Mouse (Mus musculus) MEL (cell line): ENCODE results near the gene Sh3rf3. TPM values are rescaled to one million over a fixed set of nuclear protein-coding genes. Genes with fewer than 3 reads are reported as not detected.

Experiments used
- DNase-seq: peaks from one replicate; pipeline ENCODE4 v3.0.0; 2011; ENCODE audit warnings: low read depth, low spot score
- H3K27ac ChIP-seq: 2 replicates; pipeline ENCODE4 v1.5.1; 2012; ENCODE audit warnings: low read depth, mild to moderate bottlenecking, control low read depth, low read length, moderate library complexity; ENCODE audit not compliant: control insufficient read depth
- H3K27me3 ChIP-seq, 2 experiments: fragments of 150-350 bp in 1 of 2; sonication (generic) in 1 of 2; 2 replicates each; pipeline ENCODE4 v1.6.1; 2012; ENCODE audit warnings: low read length in 2 of 2, mild to moderate bottlenecking in 2 of 2, improper control_type of control experiment in 1 of 2, moderate library complexity in 1 of 2; ENCODE audit not compliant: insufficient read depth in 2 of 2, control insufficient read depth in 1 of 2
- H3K36me3 ChIP-seq, 2 experiments: 2 replicates each; pipeline ENCODE4 v1.6.1; 2012 to 2014; ENCODE audit warnings: low read length in 2 of 2, improper control_type of control experiment in 1 of 2, inconsistent platforms in 1 of 2, mild to moderate bottlenecking in 1 of 2; ENCODE audit not compliant: insufficient read depth in 2 of 2, control insufficient read depth in 1 of 2
- H3K4me1 ChIP-seq, 2 experiments: fragments of 150-350 bp in 1 of 2; sonication (generic) in 1 of 2; 2 replicates each; pipeline ENCODE4 v1.6.1; 2012; ENCODE audit warnings: low read length in 2 of 2, improper control_type of control experiment in 1 of 2, mild to moderate bottlenecking in 1 of 2; ENCODE audit not compliant: insufficient read depth in 2 of 2, control insufficient read depth in 1 of 2
- H3K4me3 ChIP-seq, 2 experiments: fragments of 150-350 bp in 1 of 2; sonication (generic) in 1 of 2; 2 replicates each; pipeline ENCODE4 v1.5.1; 2012; ENCODE audit warnings: low read depth in 2 of 2, low read length in 2 of 2, mild to moderate bottlenecking in 2 of 2, moderate library complexity in 2 of 2, control low read depth in 1 of 2, improper control_type of control experiment in 1 of 2; ENCODE audit not compliant: control insufficient read depth in 1 of 2, insufficient read depth in 1 of 2
- H3K79me2 ChIP-seq: 2 replicates; pipeline ENCODE4 v1.6.1; 2012; ENCODE audit warnings: mild to moderate bottlenecking, low read length, moderate library complexity; ENCODE audit not compliant: control insufficient read depth, poor library complexity, insufficient read depth
- H3K9ac ChIP-seq: 2 replicates; pipeline ENCODE4 v1.6.1; 2012; ENCODE audit warnings: low read depth, mild to moderate bottlenecking, control low read depth, low read length, moderate library complexity; ENCODE audit not compliant: control insufficient read depth, poor library complexity, severe bottlenecking
- H3K9me3 ChIP-seq: fragments of 150-350 bp; sonication (generic); replicated peaks from 2 replicates; pipeline ENCODE4 v1.6.1; 2012; ENCODE audit warnings: mild to moderate bottlenecking, low read length, improper control_type of control experiment, moderate library complexity; ENCODE audit not compliant: insufficient read depth
- BHLHE40 ChIP-seq: IDR thresholded peaks from 2 replicates; pipeline ENCODE4 v1.6.1; 2012; ENCODE audit warnings: low read depth, mild to moderate bottlenecking, inconsistent platforms, low read length, improper control_type of control experiment, borderline replicate concordance
- CHD1 ChIP-seq: IDR thresholded peaks from 2 replicates; pipeline ENCODE4 v1.6.1; 2012; ENCODE audit warnings: low read depth, mild to moderate bottlenecking, inconsistent platforms, low read length, improper control_type of control experiment
- EP300 ChIP-seq, 2 experiments: IDR thresholded peaks; 2 replicates each; pipeline ENCODE4 v1.6.1; 2011; ENCODE audit warnings: improper control_type of control experiment in 2 of 2, low read length in 2 of 2, low read depth in 1 of 2, mild to moderate bottlenecking in 1 of 2
- GABPA ChIP-seq: IDR thresholded peaks from 2 replicates; pipeline ENCODE4 v1.6.1; 2012; ENCODE audit warnings: low read depth, mild to moderate bottlenecking, inconsistent platforms, low read length, improper control_type of control experiment, moderate library complexity
- GATA1 ChIP-seq: IDR thresholded peaks from 2 replicates; pipeline ENCODE4 v1.6.1; 2011; ENCODE audit warnings: low read depth, low read length, improper control_type of control experiment
- HCFC1 ChIP-seq: IDR thresholded peaks from 2 replicates; pipeline ENCODE4 v1.6.1; 2012; ENCODE audit warnings: low read depth, mild to moderate bottlenecking, inconsistent platforms, low read length, improper control_type of control experiment, moderate library complexity
- JUND ChIP-seq: IDR thresholded peaks from 2 replicates; pipeline ENCODE4 v1.6.1; 2011; ENCODE audit warnings: low read depth, mild to moderate bottlenecking, improper control_type of control experiment, low read length
- MAFK ChIP-seq: IDR thresholded peaks from 2 replicates; pipeline ENCODE4 v1.6.1; 2011; ENCODE audit warnings: low read depth, mild to moderate bottlenecking, low read length, improper control_type of control experiment, borderline replicate concordance
- MAX ChIP-seq: IDR thresholded peaks from 2 replicates; pipeline ENCODE4 v1.6.1; 2011; ENCODE audit warnings: low read length, improper control_type of control experiment
- MAZ ChIP-seq: IDR thresholded peaks from 2 replicates; pipeline ENCODE4 v1.6.1; 2012; ENCODE audit warnings: low read depth, mild to moderate bottlenecking, inconsistent platforms, low read length, improper control_type of control experiment
- MEF2A ChIP-seq: IDR thresholded peaks from 2 replicates; pipeline ENCODE4 v1.6.1; 2014; ENCODE audit warnings: low read depth, mild to moderate bottlenecking, inconsistent platforms, low read length, improper control_type of control experiment; ENCODE audit not compliant: poor library complexity, insufficient replicate concordance, severe bottlenecking; ENCODE audit errors: extremely low read depth
- MYB ChIP-seq: IDR thresholded peaks from 2 replicates; pipeline ENCODE4 v1.6.1; 2011; ENCODE audit warnings: mild to moderate bottlenecking, low read depth, low read length, improper control_type of control experiment
- NELFE ChIP-seq: IDR thresholded peaks from 2 replicates; pipeline ENCODE4 v1.6.1; 2011; ENCODE audit warnings: low read depth, low read length, improper control_type of control experiment
- NRF1 ChIP-seq: IDR thresholded peaks from 2 replicates; pipeline ENCODE4 v1.6.1; 2014; ENCODE audit warnings: low read depth, mild to moderate bottlenecking, inconsistent platforms, low read length, improper control_type of control experiment, moderate library complexity; ENCODE audit not compliant: poor library complexity, insufficient read depth, severe bottlenecking
- POLR2A ChIP-seq, 2 experiments: IDR thresholded peaks; 2 replicates each; pipeline ENCODE4 v1.6.1; 2011 to 2012; ENCODE audit warnings: low read length in 2 of 2, mild to moderate bottlenecking in 2 of 2, control low read depth in 1 of 2, improper control_type of control experiment in 1 of 2, low read depth in 1 of 2, moderate library complexity in 1 of 2; ENCODE audit not compliant: control insufficient read depth in 1 of 2, insufficient read depth in 1 of 2, poor library complexity in 1 of 2
- RAD21 ChIP-seq: IDR thresholded peaks from 2 replicates; pipeline ENCODE4 v1.6.1; 2011; ENCODE audit warnings: mild to moderate bottlenecking, low read depth, low read length, improper control_type of control experiment
- SIN3A ChIP-seq: IDR thresholded peaks from 2 replicates; pipeline ENCODE4 v1.6.1; 2012; ENCODE audit warnings: low read length, improper control_type of control experiment, inconsistent platforms
- TAL1 ChIP-seq: IDR thresholded peaks from 2 replicates; pipeline ENCODE4 v1.6.1; 2012; ENCODE audit warnings: mild to moderate bottlenecking, inconsistent platforms, low read length, moderate library complexity, mixed read lengths
- TBP ChIP-seq: IDR thresholded peaks from 2 replicates; pipeline ENCODE4 v1.8.0; 2011; ENCODE audit warnings: low read depth, low read length, improper control_type of control experiment
- TCF12 ChIP-seq: IDR thresholded peaks from 2 replicates; pipeline ENCODE4 v1.6.1; 2014; ENCODE audit warnings: low read depth, mild to moderate bottlenecking, inconsistent platforms, low read length, improper control_type of control experiment, moderate library complexity
- USF1 ChIP-seq: IDR thresholded peaks from 2 replicates; pipeline ENCODE4 v1.6.1; 2014; ENCODE audit warnings: low read depth, mild to moderate bottlenecking, inconsistent platforms, low read length, improper control_type of control experiment, moderate library complexity
- ZC3H11A ChIP-seq: IDR thresholded peaks from 2 replicates; pipeline ENCODE4 v1.6.1; 2012; ENCODE audit warnings: low read depth, mild to moderate bottlenecking, inconsistent platforms, low read length, improper control_type of control experiment
- ZKSCAN1 ChIP-seq: IDR thresholded peaks from 2 replicates; pipeline ENCODE4 v1.6.1; 2012; ENCODE audit warnings: low read depth, mild to moderate bottlenecking, inconsistent platforms, low read length, improper control_type of control experiment, moderate library complexity
- ZMIZ1 ChIP-seq: IDR thresholded peaks from 2 replicates; pipeline ENCODE4 v1.6.1; 2012; ENCODE audit warnings: low read depth, mild to moderate bottlenecking, inconsistent platforms, low read length, improper control_type of control experiment, moderate library complexity
- ZNF384 ChIP-seq: IDR thresholded peaks from 2 replicates; pipeline ENCODE4 v1.6.1; 2012; ENCODE audit warnings: low read depth, mild to moderate bottlenecking, inconsistent platforms, low read length, improper control_type of control experiment
- polyA plus RNA-seq, 2 experiments: library from polyadenylated mRNA; stranded (reverse) in 1 of 2; unstranded in 1 of 2; fragments of >175 nt in 1 of 2; fragments of >200 nt in 1 of 2; gene quantifications; 2 replicates each; pipeline versions ENCODE4 v1.2.1 to v1.2.4; 2012; ENCODE audit warnings: low replicate concordance in 2 of 2, low read depth in 1 of 2; ENCODE audit not compliant: insufficient read length in 2 of 2, insufficient read depth in 1 of 2, missing spikeins in 1 of 2
- total RNA-seq: library from RNA; depleted of rRNA; stranded (reverse); fragments of 300-350 nt; gene quantifications from 2 replicates; pipeline ENCODE4 v1.2.3, GENCODE M21; 2012

Sh3rf3 gene
- total and polyA plus RNA-seq, 3 experiments: not detected

- H3K27ac ChIP-seq: no peak overlapping the region
- no peak for DNase-seq
- H3K4me3 ChIP-seq: no peak overlapping the region
- H3K9ac ChIP-seq: no peak overlapping the region
- H3K9me3 ChIP-seq: no peaks in the 10 kb centered on the region
- no peaks in the 10 kb centered on the region for H3K27me3 ChIP-seq
- H3K36me3 ChIP-seq: no peaks in the 10 kb centered on the region
- H3K79me2 ChIP-seq: no peaks in the 10 kb centered on the region
- no peaks in the 10 kb centered on the region for H3K4me1 ChIP-seq
- TF ChIP-seq TAL1 (no peak), MAFK (no peak), USF1 (no peak), RAD21 (no peak)
Observed at GRCm38 (mm10) chr10:59077909-59078308, 264.8 kb downstream of the Sh3rf3 start.

DNA sequence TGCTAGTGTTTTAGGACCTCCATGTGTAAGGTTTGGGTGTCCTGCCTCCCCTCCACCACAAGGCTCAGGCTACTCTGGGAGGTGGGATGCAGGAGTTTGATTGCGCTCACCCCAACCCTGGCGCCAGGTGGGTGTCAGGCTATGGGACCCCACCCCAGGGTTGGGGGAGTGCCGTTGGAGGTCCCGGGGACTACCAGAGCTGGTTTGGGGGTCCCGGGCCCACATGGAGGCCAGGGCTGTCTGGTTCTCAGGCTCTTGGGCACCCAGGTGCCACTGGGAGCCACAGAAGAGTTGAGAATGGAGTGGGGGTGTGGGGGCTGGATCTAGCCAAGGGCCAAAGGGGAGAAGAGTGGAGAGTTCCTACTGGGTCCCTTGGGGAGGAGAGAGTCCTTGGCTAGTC, 272.4 kb downstream of the Sh3rf3 start:
- H3K4me3 ChIP-seq: no peak overlapping the region
- no peaks in the 10 kb centered on the region for H3K36me3 ChIP-seq
- no peak overlapping the region for H3K27ac ChIP-seq
- H3K79me2 ChIP-seq: no peaks in the 10 kb centered on the region
- H3K9ac ChIP-seq: no peak overlapping the region
- no peaks in the 10 kb centered on the region for H3K9me3 ChIP-seq
- TF ChIP-seq USF1: no peak
- TF ChIP-seq MYB: no peak
- TF ChIP-seq GABPA: no peak
- no peak for TF ChIP-seq NELFE
- TF ChIP-seq POLR2A (IDR thresholded peaks at IDR 0.05; ENCODE audit: control insufficient read depth in 1 of 2, insufficient read depth in 1 of 2, low read depth in 1 of 2, low read length in 2 of 2, poor library complexity in 1 of 2): no peak
- TF ChIP-seq MEF2A: no peak
- TF ChIP-seq TBP: no peak
- TF ChIP-seq EP300 (IDR thresholded peaks at IDR 0.05; ENCODE audit: low read depth in 1 of 2, low read length in 2 of 2): no peak
- TF ChIP-seq ZKSCAN1: no peak
- TF ChIP-seq, all 39 proteins: peak for 0
- H3K27me3 ChIP-seq: no peaks in the 10 kb centered on the region
- DNase-seq: no peak
- H3K4me1 ChIP-seq: no peaks in the 10 kb centered on the region

DNA sequence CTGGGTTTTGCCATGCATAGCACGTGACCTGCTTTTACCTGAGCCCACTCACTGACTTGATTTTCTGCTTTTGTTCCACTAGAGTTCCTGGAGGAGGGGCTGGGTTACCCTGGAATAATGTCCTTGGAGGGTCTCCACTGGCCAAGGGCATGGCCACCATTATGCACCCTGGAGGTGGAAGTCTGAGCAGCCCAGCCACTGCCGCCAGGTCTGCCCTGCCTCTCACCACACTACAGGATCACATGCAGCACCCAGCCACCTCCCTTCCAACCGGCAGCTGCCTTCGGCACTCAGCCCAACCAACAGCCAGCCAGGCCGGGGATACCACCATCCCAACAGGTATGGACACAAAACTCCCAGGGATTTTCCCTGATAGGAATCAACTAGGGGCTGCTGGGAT, 273.4 kb downstream of the Sh3rf3 start:
- Histone ChIP-seq H3K4me3 (no peak overlapping the region), H3K36me3 (no peaks in the 10 kb centered on the region), H3K27me3 (no peaks in the 10 kb centered on the region), H3K27ac (no peak overlapping the region), H3K9me3 (no peaks in the 10 kb centered on the region), H3K4me1 (no peaks in the 10 kb centered on the region), H3K79me2 (no peaks in the 10 kb centered on the region), H3K9ac (no peak overlapping the region)
- DNase-seq: no peak
- TF ChIP-seq MAZ (no peak), ZC3H11A (no peak), GATA1 (no peak), USF1 (no peak), ZMIZ1 (no peak), TCF12 (no peak), TAL1 (no peak), SIN3A (no peak), BHLHE40 (no peak), GABPA (no peak), CHD1 (no peak), NRF1 (no peak), HCFC1 (no peak), MYB (no peak), EP300 (IDR thresholded peaks at IDR 0.05; ENCODE audit: low read depth in 1 of 2, low read length in 2 of 2) (no peak), TBP (no peak), MEF2A (no peak), JUND (no peak), MAX (no peak), ZNF384 (no peak)
